Mouse (Mus musculus) testis, adult 2 months (tissue): Measurements from ENCODE around the gene Amigo1.

ENCODE experiments used
- CTCF ChIP-seq: fragments of 200-500 bp; IDR thresholded peaks from 2 replicates; pipeline ENCODE4 v1.5.1; 2012; ENCODE audit warnings: low read depth, mild to moderate bottlenecking, inconsistent platforms, low read length, moderate library complexity; ENCODE audit not compliant: control insufficient read depth, insufficient read depth, insufficient replicate concordance
- POLR2A ChIP-seq: fragments of 200-500 bp; IDR thresholded peaks from 2 replicates; pipeline ENCODE4 v1.6.1; 2012; ENCODE audit warnings: low read depth, mild to moderate bottlenecking, inconsistent platforms, low read length, moderate library complexity; ENCODE audit not compliant: control insufficient read depth

GRCm38 (mm10) chr3:108167499-108167898 lies 18.6 kb upstream of the Amigo1 start:
- no peak for TF ChIP-seq CTCF
- TF ChIP-seq POLR2A = no peak
